Mouse (Mus musculus) heart, adult 2 months (tissue): ENCODE data around the gene Apoe. TPM values are rescaled to one million over a fixed set of nuclear protein-coding genes. Genes with fewer than 3 reads are reported as not detected.

Experiments used
- DNase-seq, 2 experiments: peaks; one replicate each; pipeline ENCODE4 v3.0.0; 2021
- H3K27ac ChIP-seq: fragments of 200-600 bp; 2 replicates; pipeline ENCODE4 v1.8.1; 2022
- H3K27me3 ChIP-seq: fragments of 200-500 bp; 2 replicates; pipeline ENCODE4 v1.6.1; 2012; ENCODE audit warnings: mild to moderate bottlenecking, low read length, inconsistent platforms, mixed read lengths; ENCODE audit not compliant: control insufficient read depth, insufficient read depth
- H3K36me3 ChIP-seq: fragments of 200-500 bp; 2 replicates; pipeline ENCODE4 v1.6.1; 2012; ENCODE audit warnings: low read length, inconsistent platforms; ENCODE audit not compliant: control insufficient read depth, insufficient read depth
- H3K4me1 ChIP-seq: fragments of 200-500 bp; 2 replicates; pipeline ENCODE4 v1.6.1; 2011; ENCODE audit warnings: low read length; ENCODE audit not compliant: control insufficient read depth, insufficient read depth
- H3K4me3 ChIP-seq: fragments of 200-600 bp; 2 replicates; pipeline ENCODE4 v1.8.1; 2022
- H3K79me2 ChIP-seq: fragments of 200-500 bp; replicated peaks from 2 replicates; pipeline ENCODE4 v1.6.1; 2012; ENCODE audit warnings: mild to moderate bottlenecking, inconsistent platforms, low read length, moderate library complexity, mixed read lengths; ENCODE audit not compliant: control insufficient read depth, insufficient read depth
- H3K9ac ChIP-seq: fragments of 200-500 bp; 2 replicates; pipeline ENCODE4 v1.6.1; 2012; ENCODE audit warnings: low read depth, mild to moderate bottlenecking, control low read depth, inconsistent platforms, low read length, mixed read lengths
- CTCF ChIP-seq: fragments of 200-600 bp; IDR thresholded peaks from 2 replicates; pipeline ENCODE4 v1.8.1; 2022; ENCODE audit warnings: antibody characterized with exemption, mild to moderate bottlenecking, moderate library complexity
- EP300 ChIP-seq: fragments of 200-500 bp; IDR thresholded peaks from 2 replicates; pipeline ENCODE4 v1.6.1; 2011; ENCODE audit warnings: low read depth, low read length, control low read depth; ENCODE audit not compliant: insufficient read depth
- POLR2A ChIP-seq: fragments of 200-500 bp; IDR thresholded peaks from 2 replicates; pipeline ENCODE4 v1.6.1; 2011; ENCODE audit warnings: mild to moderate bottlenecking, low read depth, low read length, control low read depth; ENCODE audit not compliant: insufficient read depth
- WGBS: fragments of 180-500 bp; shearing (Covaris S2); methylation state at CpG from one replicate; pipeline ENCODE4 v1.1.7; 2018; 5-methylcytosine and 5-hydroxymethylcytosine counted together
- intact Hi-C: fragments of 180-260 bp; cut with DNase I; formaldehyde crosslinking; loops from one replicate; pipeline ENCODE4 v1.15.1; 2025
- polyA plus RNA-seq: library from polyadenylated mRNA; depleted of rRNA; stranded (reverse); fragments of >200 nt; gene quantifications from 2 replicates; pipeline ENCODE4 v1.2.3, GENCODE M21; 2012
- total RNA-seq, 2 experiments: library from RNA; stranded (reverse); gene quantifications; 2 replicates each; pipeline ENCODE4 v1.2.3; 2021

Gene Apoe
- total and polyA plus RNA-seq, 3 experiments = 278 to 519 (median 293) TPM

- TF ChIP-seq POLR2A (peak; percentile 82), CTCF (peak; percentile 18; the same call in 1 of the 2 replicates), EP300 (peak; percentile 83)
- peak overlapping the region; percentile 71 for H3K27ac ChIP-seq
- no peaks in the 10 kb centered on the region for H3K36me3 ChIP-seq
- H3K79me2 ChIP-seq = no peaks in the 10 kb centered on the region; the same call in 1 of the 2 replicates
- WGBS = 7% methylated on average over 14 of the region's 14 CpGs
- H3K27me3 ChIP-seq = no peaks in the 10 kb centered on the region
- DNase-seq = peak; percentile 69 to 82
- H3K4me3 ChIP-seq = peak overlapping the region; percentile 27; the same call in 1 of the 2 replicates
- H3K9ac ChIP-seq = peak overlapping the region; percentile 21
- intact Hi-C loops = loop anchor here (1.0 kb wide), 1 partner anchor 75 kb away; no protein-coding TSS in a partner anchor
- peaks cover 10% of the 10 kb centered on the region for H3K4me1 ChIP-seq
These were observed 45.8 kb upstream of the Apoe start for GRCm38 (mm10) chr7:19744590-19745385.

DNA sequence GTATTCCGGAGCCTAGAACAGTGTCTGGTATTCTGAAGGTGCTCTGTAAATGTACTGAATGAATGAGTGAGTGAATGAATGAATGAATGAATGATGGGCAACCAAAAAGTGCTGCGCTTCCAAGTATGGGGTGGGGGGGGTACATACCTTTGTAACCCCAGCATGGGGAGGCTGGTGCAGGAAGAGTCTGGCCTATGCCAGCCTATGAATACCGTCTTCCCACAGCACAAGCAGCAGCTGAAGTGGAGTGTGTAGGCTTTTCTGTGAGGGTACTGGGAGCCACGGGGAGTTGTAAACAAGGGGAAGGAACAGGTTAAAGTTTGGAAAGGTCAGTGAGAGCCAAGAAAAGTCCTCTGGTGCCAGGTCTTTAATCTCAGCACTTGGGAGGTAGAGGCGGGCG, 44.8 kb upstream of the Apoe start:
- Histone ChIP-seq H3K36me3 (no peaks in the 10 kb centered on the region), H3K27me3 (no peaks in the 10 kb centered on the region), H3K27ac (peak overlapping the region; percentile 71), H3K4me1 (peaks cover 10% of the 10 kb centered on the region), H3K79me2 (no peaks in the 10 kb centered on the region; the same call in 1 of the 2 replicates), H3K9ac (no peak overlapping the region), H3K4me3 (no peak overlapping the region)
- DNase-seq = no peak
- intact Hi-C loops = loop anchor here (1.0 to 2.0 kb wide), 2 partner anchors 19 to 74 kb away; no protein-coding TSS in a partner anchor
- WGBS = 82% methylated on average over 6 of the region's 6 CpGs
- TF ChIP-seq CTCF (no peak), EP300 (no peak), POLR2A (no peak)

DNA sequence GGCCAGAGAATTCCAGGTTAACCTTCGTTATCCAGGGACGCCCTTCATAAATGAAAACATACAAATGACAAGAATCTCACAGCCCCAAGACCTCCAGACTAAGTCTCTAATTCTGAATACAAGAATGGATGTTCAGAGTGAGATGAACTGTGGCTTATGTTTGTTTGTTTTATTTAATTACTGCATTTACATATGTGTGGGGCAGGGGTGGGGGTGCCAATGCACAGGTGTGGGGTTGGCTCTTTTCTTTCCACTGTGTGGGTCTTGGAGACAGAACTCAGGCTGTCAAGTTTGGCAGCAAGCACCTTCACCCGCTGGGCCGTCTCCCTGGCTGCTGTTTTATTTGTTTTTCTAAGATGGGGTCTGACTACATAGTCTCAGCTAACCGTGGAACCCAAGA, 43.5 kb upstream of the Apoe start:
- 74% methylated on average over 5 of the region's 5 CpGs for WGBS
- peaks cover 9% of the 10 kb centered on the region for H3K4me1 ChIP-seq

DNA sequence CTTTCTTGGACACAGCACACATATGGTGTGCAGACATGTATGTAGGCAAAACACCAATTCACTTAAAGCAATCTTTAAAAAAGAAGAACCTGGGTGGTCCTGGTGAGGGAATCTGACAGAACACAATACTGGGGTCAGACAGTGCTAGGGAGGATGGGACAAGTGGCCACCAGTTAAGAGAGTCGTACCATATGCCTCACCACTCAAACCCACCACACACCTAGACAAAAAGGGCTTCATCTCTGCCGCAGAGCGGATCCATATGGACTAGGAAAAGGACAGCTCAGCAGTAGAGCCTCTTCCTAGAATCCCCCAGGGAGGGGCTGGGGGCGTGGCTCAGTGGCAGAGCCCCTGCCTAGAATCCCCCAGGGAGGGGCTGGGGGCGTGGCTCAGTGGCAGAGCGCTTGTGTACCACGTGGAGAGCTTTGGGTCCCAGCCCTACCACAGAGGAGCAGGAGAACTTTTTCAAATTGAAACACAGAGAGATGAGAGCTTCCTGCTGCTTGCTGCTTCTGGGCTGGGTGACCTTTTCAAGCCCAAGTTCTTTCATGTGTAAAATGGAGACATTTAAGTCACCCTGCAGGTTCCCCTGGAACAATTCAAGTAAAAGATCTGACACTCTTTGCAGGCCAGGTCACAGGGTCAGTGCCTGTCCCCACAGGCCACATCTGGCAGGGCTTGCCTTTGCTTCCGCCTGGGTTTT, 42.5 kb upstream of the Apoe start:
- DNase-seq = peak in 1 of 2 experiments; percentile 30
- Histone ChIP-seq H3K27me3 (no peaks in the 10 kb centered on the region), H3K9ac (no peak overlapping the region), H3K36me3 (no peaks in the 10 kb centered on the region), H3K4me3 (no peak overlapping the region), H3K79me2 (no peaks in the 10 kb centered on the region; the same call in 1 of the 2 replicates), H3K27ac (no peak overlapping the region), H3K4me1 (peaks cover 8% of the 10 kb centered on the region)
- WGBS = 39% methylated on average over 8 of the region's 8 CpGs
- TF ChIP-seq POLR2A (no peak), EP300 (no peak), CTCF (no peak)
- intact Hi-C loops = loop anchor here (2.0 kb wide), 1 partner anchor 17 kb away; no protein-coding TSS in a partner anchor

More for the DNA sequence above, 43.5 kb upstream of the Apoe start:
- TF ChIP-seq EP300 = no peak
- TF ChIP-seq POLR2A = no peak
- no peak for TF ChIP-seq CTCF
- Histone ChIP-seq H3K4me3 (no peak overlapping the region), H3K9ac (no peak overlapping the region), H3K79me2 (no peaks in the 10 kb centered on the region; the same call in 1 of the 2 replicates), H3K27me3 (no peaks in the 10 kb centered on the region), H3K36me3 (no peaks in the 10 kb centered on the region), H3K27ac (no peak overlapping the region)
- intact Hi-C loops = loop anchor here (2.0 kb wide), 1 partner anchor 18 kb away; no protein-coding TSS in a partner anchor
- DNase-seq = no peak

DNA sequence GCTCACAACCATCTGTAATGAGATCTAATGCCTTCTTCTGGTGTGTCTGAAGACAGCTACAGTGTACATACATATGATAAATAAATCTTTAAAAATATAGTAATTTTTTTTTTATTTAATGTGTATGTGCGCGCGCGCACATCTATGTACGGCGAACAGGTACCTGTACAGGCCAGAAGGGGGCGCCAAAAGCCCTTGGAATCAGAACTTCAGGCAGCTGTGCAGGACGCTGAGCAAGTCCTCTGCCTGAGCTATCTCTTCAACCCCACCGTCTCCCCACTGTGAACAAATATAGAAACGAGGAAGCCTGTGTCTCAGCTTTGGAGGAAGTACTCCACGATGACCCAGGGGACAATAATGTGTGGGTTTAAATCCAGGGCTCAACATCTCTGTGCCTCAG, 41.3 kb upstream of the Apoe start:
- no peak overlapping the region for H3K9ac ChIP-seq
- no peak overlapping the region for H3K27ac ChIP-seq
- H3K4me3 ChIP-seq = no peak overlapping the region
- 72% methylated on average over 11 of the region's 11 CpGs for WGBS
- no peaks in the 10 kb centered on the region; the same call in 1 of the 2 replicates for H3K79me2 ChIP-seq
- TF ChIP-seq CTCF (peak; percentile 54), POLR2A (no peak)
- peaks cover 5% of the 10 kb centered on the region for H3K4me1 ChIP-seq
- intact Hi-C loops = no loop called here
- H3K36me3 ChIP-seq = no peaks in the 10 kb centered on the region
- no peak for DNase-seq
- no peaks in the 10 kb centered on the region for H3K27me3 ChIP-seq

- no peaks in the 10 kb centered on the region; the same call in 1 of the 2 replicates for H3K79me2 ChIP-seq
- no peaks in the 10 kb centered on the region for H3K27me3 ChIP-seq
- peaks cover under 1% of the 10 kb centered on the region; the same call in 1 of the 2 replicates for H3K4me1 ChIP-seq
- intact Hi-C loops = no loop called here
- no peak overlapping the region for H3K4me3 ChIP-seq
- H3K27ac ChIP-seq = no peak overlapping the region
- TF ChIP-seq EP300 = no peak
- peak; percentile 44 for TF ChIP-seq CTCF
- DNase-seq = no peak
- no peaks in the 10 kb centered on the region for H3K36me3 ChIP-seq
- no peak overlapping the region for H3K9ac ChIP-seq
- WGBS = 93% methylated on average over 3 of the region's 3 CpGs
These were observed 39.8 kb upstream of the Apoe start for GRCm38 (mm10) chr7:19738771-19739170.
